Comparison of ENCODE assay signal across 8 mouse cellular contexts in genomic region chr17:25813471-25813870, GRCm38 (mm10). TPM values are rescaled to one million over a fixed set of nuclear protein-coding genes. Genes with fewer than 3 reads are reported as not detected.
A peak's percentile ranks its signal among the peaks of the same experiment; 100 is the strongest.
DNase-seq lines count a peak whose midpoint lies in the region; ATAC-seq and TF ChIP-seq lines count a peak whose summit lies in the region.

No protein-coding gene starts in this region.

- no peak overlapping the region for H3K27ac ChIP-seq in spleen, adult 2 months (ENCODE audit: insufficient read depth, low read length)
- H3K27ac ChIP-seq in gastrocnemius, adult 2 months, result no peak overlapping the region
- H3K27ac ChIP-seq in kidney, adult 2 months (ENCODE audit: insufficient read depth, low read depth, low read length), result no peak overlapping the region
- no peak overlapping the region for H3K27ac ChIP-seq in limb, embryonic 13.5 days
- H3K27ac ChIP-seq in stomach, embryonic 16.5 days (ENCODE audit: low read length), result no peak overlapping the region

- peaks cover 9% of the 10 kb centered on the region for H3K4me1 ChIP-seq in spleen, adult 2 months (ENCODE audit: control insufficient read depth, insufficient read depth, insufficient read length)
- H3K4me1 ChIP-seq in kidney, adult 2 months (ENCODE audit: control insufficient read depth, insufficient read depth, low read length), result 0 out of 2 replicates have a peak, but pooled peaks cover 3% of the 10 kb centered on the region
- peaks cover 12% of the 10 kb centered on the region for H3K4me1 ChIP-seq in limb, embryonic 13.5 days
- H3K4me1 ChIP-seq in stomach, embryonic 16.5 days (ENCODE audit: control insufficient read depth, insufficient read depth, low read length), result 0 out of 2 replicates have a peak, but pooled peaks cover 2% of the 10 kb centered on the region

- H3K4me2 ChIP-seq in limb, embryonic 13.5 days (replicated peaks), result 0 out of 2 replicates have a peak overlapping the region, but pooled peaks have one; percentile 14
- no peak overlapping the region for H3K4me2 ChIP-seq in stomach, embryonic 16.5 days (ENCODE audit: low read depth, low read length)

- no peak overlapping the region for H3K9ac ChIP-seq in limb, embryonic 13.5 days
- no peak overlapping the region for H3K9ac ChIP-seq in stomach, embryonic 16.5 days (ENCODE audit: low read length)

- no peak for ATAC-seq in limb, embryonic 13.5 days (ENCODE audit: low FRiP score, low read depth)
- peak; percentile 78 for ATAC-seq in monocyte, adult 5-6 weeks (replicated peaks; ENCODE audit: insufficient number of reproducible peaks, low FRiP score, low TSS enrichment, poor library complexity, severe bottlenecking)
- ATAC-seq in stomach, embryonic 16.5 days (ENCODE audit: insufficient read depth, low FRiP score), result peak; percentile 28; the same call in 1 of the 2 replicates

- under 1% methylated on average over 20 of the region's 20 CpGs for WGBS in spleen, adult 2 months
- 2% methylated on average over 20 of the region's 20 CpGs for WGBS in kidney, adult 2 months
- WGBS in limb, embryonic 13.5 days, result 1% methylated on average over 20 of the region's 20 CpGs
- 2% methylated on average over 20 of the region's 20 CpGs for WGBS in stomach, embryonic 16.5 days

- H3K9me3 ChIP-seq in limb, embryonic 13.5 days, result no peaks in the 10 kb centered on the region
- no peaks in the 10 kb centered on the region for H3K9me3 ChIP-seq in stomach, embryonic 16.5 days (replicated peaks; ENCODE audit: control insufficient read depth, low read length)

- no peaks in the 10 kb centered on the region for H3K36me3 ChIP-seq in spleen, adult 2 months (ENCODE audit: control insufficient read depth, insufficient read depth, low read length)
- H3K36me3 ChIP-seq in kidney, adult 2 months (ENCODE audit: control insufficient read depth, insufficient read depth, low read length), result no peaks in the 10 kb centered on the region
- no peaks in the 10 kb centered on the region for H3K36me3 ChIP-seq in limb, embryonic 13.5 days
- no peaks in the 10 kb centered on the region for H3K36me3 ChIP-seq in stomach, embryonic 16.5 days (ENCODE audit: control insufficient read depth, insufficient read depth, low read length)

- peaks cover 18% of the 10 kb centered on the region for H3K27me3 ChIP-seq in spleen, adult 2 months (ENCODE audit: control insufficient read depth, insufficient read depth, low read length)
- no peaks in the 10 kb centered on the region for H3K27me3 ChIP-seq in kidney, adult 2 months (replicated peaks; ENCODE audit: control insufficient read depth, insufficient read depth, low read length)
- H3K27me3 ChIP-seq in limb, embryonic 13.5 days, result peaks cover 86% of the 10 kb centered on the region
- H3K27me3 ChIP-seq in stomach, embryonic 16.5 days (ENCODE audit: control insufficient read depth, insufficient read depth, low read length), result peaks cover 30% of the 10 kb centered on the region

- peak; percentile 37 to 72 for DNase-seq in spleen, adult 2 months (ENCODE audit: low read depth in 1 of 2, low spot score in 2 of 2)
- DNase-seq in spleen, adult 12 weeks (ENCODE audit: low spot score), result no peak
- peak; percentile 69 to 70 for DNase-seq in cerebellum, postnatal 36 days
- DNase-seq in gastrocnemius, adult 2 months, result peak; percentile 84
- peak; percentile 89 for DNase-seq in kidney, adult 2 months

- intact Hi-C loops in gastrocnemius, adult 2 months (cut with DNase I), result no loop called here

- peak; percentile 53; the same call in 1 of the 2 replicates for TF ChIP-seq CTCF in spleen, adult 2 months (IDR thresholded peaks at IDR 0.05; ENCODE audit: extremely low read depth, insufficient read depth, insufficient read length, insufficient replicate concordance)
- peak; percentile 54 for TF ChIP-seq CTCF in gastrocnemius, adult 2 months (IDR thresholded peaks at IDR 0.05)
- TF ChIP-seq CTCF in kidney, adult 2 months (conservative IDR thresholded peaks at IDR 0.05; ENCODE audit: insufficient read depth, insufficient read length, low read depth, low read length), result peak; percentile 67

- H3K4me3 ChIP-seq in spleen, adult 2 months (ENCODE audit: extremely low read depth, insufficient read depth, insufficient read length), result no peak overlapping the region
- no peak overlapping the region for H3K4me3 ChIP-seq in gastrocnemius, adult 2 months
- no peak overlapping the region for H3K4me3 ChIP-seq in kidney, adult 2 months (ENCODE audit: insufficient read depth, low read depth, low read length)
- no peak overlapping the region for H3K4me3 ChIP-seq in limb, embryonic 13.5 days
- H3K4me3 ChIP-seq in stomach, embryonic 16.5 days (replicated peaks; ENCODE audit: low read length), result no peak overlapping the region

- no peak for TF ChIP-seq POLR2A in spleen, adult 2 months (IDR thresholded peaks at IDR 0.05; ENCODE audit: low read depth, low read length)
- TF ChIP-seq POLR2A in kidney, adult 2 months (IDR thresholded peaks at IDR 0.05; ENCODE audit: low read depth, low read length), result no peak

RNA-seq across cellular contexts. Expression of gene Fbxl16, which starts 4.6 kb away (rescaled TPM):
- polyA plus RNA-seq in spleen, adult 2 months (2012; rRNA removed), result 1.2 and 1.4 TPM in 2 replicates
- 1 to 10 TPM; 1.4 to 2.2 TPM for total RNA-seq in gastrocnemius, adult 2 months (2021)
- polyA plus RNA-seq in kidney, adult 2 months (2012; rRNA removed), result 3.6 TPM in 2 replicates
- polyA plus RNA-seq in limb, embryonic 13.5 days (2015; fragmentation: Nextera tagmentation; extraction: Ambion mirVana), result 2.2 and 2.8 TPM in 2 replicates
- total RNA-seq in monocyte, adult 5-6 weeks (2017), result not detected in 3 replicates
- 2.6 and 2.8 TPM in 2 replicates for polyA plus RNA-seq in stomach, embryonic 16.5 days (2015; fragmentation: Nextera tagmentation; extraction: Ambion mirVana)

RNA-seq across cellular contexts. Expression of gene Wdr24, which starts 10.0 kb away (rescaled TPM):
- 33.6 and 38.6 TPM in 2 replicates for polyA plus RNA-seq in spleen, adult 2 months (2012; rRNA removed)
- total RNA-seq in gastrocnemius, adult 2 months (2021), result 10 to 100 TPM in 1 of 2 experiments, 1 to 10 TPM in 1; 8.7 to 10.0 TPM
- polyA plus RNA-seq in kidney, adult 2 months (2012; rRNA removed), result 34.9 and 42.1 TPM in 2 replicates
- 25.2 and 27.7 TPM in 2 replicates for polyA plus RNA-seq in limb, embryonic 13.5 days (2015; fragmentation: Nextera tagmentation; extraction: Ambion mirVana)
- 10.7 to 16.6 TPM (median 15.6 TPM) in 3 replicates for total RNA-seq in monocyte, adult 5-6 weeks (2017)
- 24.7 and 28.6 TPM in 2 replicates for polyA plus RNA-seq in stomach, embryonic 16.5 days (2015; fragmentation: Nextera tagmentation; extraction: Ambion mirVana)

RNA-seq across cellular contexts. Expression of gene Jmjd8, which starts 15.2 kb away (rescaled TPM):
- 30.9 and 31.3 TPM in 2 replicates for polyA plus RNA-seq in spleen, adult 2 months (2012; rRNA removed)
- total RNA-seq in gastrocnemius, adult 2 months (2021), result 10 to 100 TPM; 11.5 to 13.0 TPM
- 132 and 139 TPM in 2 replicates for polyA plus RNA-seq in kidney, adult 2 months (2012; rRNA removed)
- 57.9 and 60.7 TPM in 2 replicates for polyA plus RNA-seq in limb, embryonic 13.5 days (2015; fragmentation: Nextera tagmentation; extraction: Ambion mirVana)
- total RNA-seq in monocyte, adult 5-6 weeks (2017), result 7.9 to 20.3 TPM (median 11.0 TPM) in 3 replicates
- polyA plus RNA-seq in stomach, embryonic 16.5 days (2015; fragmentation: Nextera tagmentation; extraction: Ambion mirVana), result 56.7 and 58.1 TPM in 2 replicates

RNA-seq across cellular contexts. Expression of gene Metrn, which starts 16.5 kb away (rescaled TPM):
- 37.6 and 61.5 TPM in 2 replicates for polyA plus RNA-seq in spleen, adult 2 months (2012; rRNA removed)
- total RNA-seq in gastrocnemius, adult 2 months (2021), result 10 to 100 TPM; 40.4 to 41.0 TPM
- polyA plus RNA-seq in kidney, adult 2 months (2012; rRNA removed), result 50.1 and 61.3 TPM in 2 replicates
- polyA plus RNA-seq in limb, embryonic 13.5 days (2015; fragmentation: Nextera tagmentation; extraction: Ambion mirVana), result 50.7 and 52.5 TPM in 2 replicates
- total RNA-seq in monocyte, adult 5-6 weeks (2017), result 5.1 to 6.4 TPM (median 6.1 TPM) in 3 replicates
- polyA plus RNA-seq in stomach, embryonic 16.5 days (2015; fragmentation: Nextera tagmentation; extraction: Ambion mirVana), result 25.4 and 28.0 TPM in 2 replicates

RNA-seq across cellular contexts. Expression of gene AC134908.4, which starts 18.0 kb away (rescaled TPM):
- 1.1 TPM in 1 of 2 replicates, not detected in the other for polyA plus RNA-seq in spleen, adult 2 months (2012; rRNA removed)
- not detected for total RNA-seq in gastrocnemius, adult 2 months (2021)
- 0.64 TPM in 1 of 2 replicates, not detected in the other for polyA plus RNA-seq in kidney, adult 2 months (2012; rRNA removed)
- 2.2 TPM in 1 of 2 replicates, not detected in the other for polyA plus RNA-seq in limb, embryonic 13.5 days (2015; fragmentation: Nextera tagmentation; extraction: Ambion mirVana)
- total RNA-seq in monocyte, adult 5-6 weeks (2017), result not detected in 3 replicates
- 1.2 TPM in 1 of 2 replicates, not detected in the other for polyA plus RNA-seq in stomach, embryonic 16.5 days (2015; fragmentation: Nextera tagmentation; extraction: Ambion mirVana)
